Mouse (Mus musculus) ovary, adult 2 months (tissue): ENCODE results near the gene Dusp13. TPM values are rescaled to one million over a fixed set of nuclear protein-coding genes. Genes with fewer than 3 reads are reported as not detected.

Source experiments
- polyA plus RNA-seq: library from polyadenylated mRNA; depleted of rRNA; stranded (reverse); fragments of >200 nt; gene quantifications from 2 replicates; pipeline ENCODE4 v1.2.3, GENCODE M21; 2012; rRNA removed

The Dusp13 gene
- polyA plus RNA-seq, result 1.1 and 1.2 TPM in 2 replicates

GRCm38 (mm10) chr14:21750881-21751542, at the start of gene Dusp13:
TSS of gene Dusp13 (minus strand) at chr14:21751181.

GRCm38 (mm10) chr14:21750008-21750880, 737 bp downstream of the Dusp13 start, which contains the start of gene Samd8:
TSS of gene Samd8 (plus strand) at chr14:21750531.

GRCm38 (mm10) chr14:21714486-21714885, 36.5 kb downstream of the Dusp13 start, which contains the start of gene Dupd1:
TSS of gene Dupd1 (minus strand) at chr14:21714576.

Other genes starting within 250 kb of the Dusp13 start
- gene Dupd1, start 36.6 kb downstream of the Dusp13 start, polyA plus RNA-seq, result 0.32 and 0.92 TPM in 2 replicates
- gene Samd8, start 650 bp downstream of the Dusp13 start, polyA plus RNA-seq, result 22.9 and 26.4 TPM in 2 replicates
- gene Vdac2, start 74.1 kb upstream of the Dusp13 start, polyA plus RNA-seq, result 112 and 159 TPM in 2 replicates
- 69.4 and 80.6 TPM in 2 replicates for gene Comtd1, start 97.8 kb upstream of the Dusp13 start, polyA plus RNA-seq
- gene Zfp503, start 238.4 kb upstream of the Dusp13 start, polyA plus RNA-seq, result 113 and 131 TPM in 2 replicates